In the genomic region with DNA sequence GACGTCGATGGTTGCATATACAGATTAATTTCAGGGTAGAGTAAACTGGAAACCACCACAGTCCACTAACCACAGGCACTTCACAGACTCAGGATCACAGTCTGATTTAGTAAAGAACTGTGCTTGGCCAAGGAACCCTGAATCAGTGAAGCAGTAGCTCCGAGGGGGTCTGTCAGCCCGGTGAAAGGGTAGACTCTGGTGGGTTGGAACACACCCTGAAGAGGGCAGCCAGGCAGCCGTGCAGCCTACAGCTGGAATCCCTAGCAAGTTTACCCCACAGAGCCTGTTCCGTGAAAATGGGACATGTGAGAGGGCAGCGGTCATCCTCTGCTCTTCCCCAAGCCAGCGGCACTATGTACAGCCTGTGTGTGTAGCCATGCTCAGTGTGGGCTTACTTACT, we compare ENCODE assay signal across 15 mouse cellular contexts.
"Had no signal": no experiment of that assay in that cellular context is flagged by ENCODE, and none has a peak within 500 bp of the region (broad histone marks: within the 10 kb centered on the region; RNA-seq: fewer than 3 reads in every experiment).

No protein-coding gene starts in this region.

- H3K4me2 ChIP-seq: limb, embryonic 13.5 days; liver, embryonic 12.5 days; liver, embryonic 15.5 days; lung, embryonic 15.5 days had no signal

- H3K36me3 ChIP-seq: limb, embryonic 10.5 days; limb, embryonic 13.5 days; liver, embryonic 12.5 days; liver, embryonic 15.5 days; lung, embryonic 15.5 days had no signal

- H3K4me3 ChIP-seq: layer of hippocampus, adult 2 months; limb, embryonic 10.5 days; limb, embryonic 13.5 days; liver, embryonic 12.5 days; liver, embryonic 15.5 days; lung, embryonic 15.5 days had no signal

- H3K9ac ChIP-seq: limb, embryonic 13.5 days; liver, embryonic 12.5 days; liver, embryonic 15.5 days; lung, embryonic 15.5 days had no signal

- H3K4me1 ChIP-seq: liver, embryonic 15.5 days had no signal

- H3K9me3 ChIP-seq: limb, embryonic 10.5 days; limb, embryonic 13.5 days; liver, embryonic 12.5 days; liver, embryonic 15.5 days; lung, embryonic 15.5 days had no signal

- ATAC-seq: intestine, postnatal 0 days; liver, embryonic 12.5 days had no signal

- H3K27ac ChIP-seq: layer of hippocampus, adult 2 months; limb, embryonic 10.5 days; limb, embryonic 13.5 days; liver, embryonic 12.5 days; liver, embryonic 15.5 days; lung, embryonic 15.5 days had no signal

- H3K27me3 ChIP-seq: limb, embryonic 13.5 days; liver, embryonic 12.5 days; liver, embryonic 15.5 days; lung, embryonic 15.5 days had no signal

- DNase-seq: layer of hippocampus, adult 9-11 months; liver; lung, adult 18-20 months; lung, postnatal 10 days; lung, postnatal 36 days; midbrain, embryonic 14.5 days; thymus, adult 18-20 months; thymus, postnatal 36 days had no signal
